Mouse (Mus musculus) fibroblast of lung, adult 2 months (primary cell): ENCODE data around the gene Tm4sf5.
"Not testable (repeated sequence)": the region's sequence is repeated elsewhere in the genome, so short reads cannot be mapped to it uniquely, and the experiment has no call there.

Experiments
- DNase-seq: peaks from one replicate; pipeline ENCODE4 v3.0.0-alpha.2; 2011; ENCODE audit warnings: low read depth

Tm4sf5 gene

GRCm38 (mm10) chr11:70509753-70510564, 4.9 kb downstream of the Tm4sf5 start:
- DNase-seq, result no peak

DNA sequence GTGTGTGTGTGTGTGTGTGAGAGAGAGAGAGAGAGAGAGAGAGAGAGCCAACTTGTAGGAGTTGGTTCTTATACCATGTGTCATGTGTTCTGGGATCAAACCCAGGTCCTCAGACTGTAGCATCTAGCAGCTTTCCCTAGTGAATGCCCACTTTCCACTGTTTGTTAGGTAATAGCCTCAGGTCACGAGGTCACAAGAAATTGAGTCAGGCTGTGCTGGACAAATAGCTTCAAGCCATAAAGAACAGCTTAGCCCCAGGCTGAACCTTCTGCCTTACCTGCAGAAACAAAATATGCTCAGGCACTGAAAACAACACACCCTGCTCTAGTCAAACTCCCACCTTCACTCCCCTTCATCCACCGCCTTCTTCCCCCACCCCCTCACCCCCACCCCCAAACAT, 6.2 kb downstream of the Tm4sf5 start:
- no peak for DNase-seq

DNA sequence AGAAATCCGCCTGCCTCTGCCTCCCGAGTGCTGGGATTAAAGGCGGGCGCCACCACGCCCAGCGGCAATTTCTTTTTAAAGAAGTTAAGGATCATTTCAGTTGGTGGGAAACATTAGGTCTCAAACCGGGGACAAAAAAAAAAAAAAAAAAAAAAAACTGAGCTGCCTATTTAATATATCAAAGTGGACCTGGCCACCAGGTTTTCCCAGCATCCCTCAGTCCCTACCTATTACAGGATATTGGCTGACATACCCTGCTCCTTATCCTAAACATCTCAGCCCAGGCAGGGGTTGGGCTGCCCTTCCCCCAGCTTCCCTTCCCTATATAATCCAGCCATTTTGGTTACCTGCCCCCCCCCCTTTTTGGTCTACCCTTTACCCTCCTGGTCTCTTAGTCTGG, 6.8 kb downstream of the Tm4sf5 start:
- no peak for DNase-seq

GRCm38 (mm10) chr11:70512709-70513342, 7.8 kb downstream of the Tm4sf5 start:
- DNase-seq, result no peak

- no peak for DNase-seq
Measured at GRCm38 (mm10) chr11:70513520-70513919, 8.5 kb downstream of the Tm4sf5 start.

DNA sequence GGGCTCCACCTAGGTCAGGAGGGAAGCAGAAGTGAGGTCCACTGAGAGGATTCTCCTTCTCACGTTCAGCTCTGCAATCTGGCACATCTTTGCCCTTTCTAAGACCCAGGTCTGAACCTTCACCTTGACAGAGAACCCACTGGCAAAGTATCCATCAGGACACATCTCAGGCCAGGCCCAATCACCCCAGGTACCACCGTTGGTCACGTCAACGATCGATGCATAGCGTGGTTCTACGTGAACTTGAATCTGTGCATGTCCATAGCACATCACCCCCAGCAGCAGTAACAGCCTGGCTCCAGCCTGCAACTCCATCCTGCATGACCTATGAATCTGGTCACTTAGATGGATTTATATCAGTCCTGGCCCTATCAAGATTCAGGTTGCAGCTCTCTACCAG, 9.2 kb downstream of the Tm4sf5 start, which contains the start of gene Vmo1:
TSS of gene Vmo1 (minus strand) at position 329 of the 400 bp plus-strand sequence.
- no peak for DNase-seq

DNA sequence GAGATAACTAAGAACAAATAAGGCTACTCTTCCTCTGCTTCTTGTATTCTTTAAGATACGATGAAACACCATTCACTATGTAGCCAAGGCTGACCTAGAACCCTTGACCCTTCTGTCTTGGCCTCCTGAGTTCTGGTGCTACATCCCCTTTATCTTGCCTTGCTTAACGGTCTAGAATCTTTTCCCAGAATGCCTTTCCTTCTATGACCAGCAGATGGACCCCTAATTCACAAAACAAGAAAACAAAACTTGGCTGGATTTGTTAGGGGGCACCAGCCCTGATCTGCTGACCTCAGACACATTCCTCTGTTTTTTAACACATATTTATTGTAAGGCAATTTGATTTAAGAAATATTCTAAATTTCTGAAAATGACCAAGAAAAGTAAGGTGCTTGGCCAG, 11.3 kb downstream of the Tm4sf5 start:
- no peak for DNase-seq

- no peak for DNase-seq
Measured at GRCm38 (mm10) chr11:70518436-70518835, 13.4 kb downstream of the Tm4sf5 start.

DNA sequence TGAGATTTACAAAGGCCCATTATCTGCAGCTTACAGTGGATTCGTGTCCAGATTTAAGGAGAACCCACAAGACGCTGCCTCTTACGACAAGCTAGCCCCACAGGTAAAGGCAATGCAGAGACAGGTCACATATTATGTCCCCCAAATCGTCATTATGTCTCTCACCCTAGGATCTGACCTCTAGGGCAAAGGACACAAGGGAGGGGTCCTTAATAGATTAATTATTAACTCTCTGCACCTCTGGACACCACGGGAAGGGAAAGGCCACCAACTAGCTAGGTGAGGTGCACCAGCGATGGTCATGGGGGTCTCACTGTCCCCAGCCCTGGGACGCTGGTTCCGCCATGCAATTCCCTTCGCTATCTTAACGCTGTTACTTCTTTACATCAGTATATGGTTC, 13.9 kb downstream of the Tm4sf5 start, which contains the start of gene Gltpd2:
TSS of gene Gltpd2 (plus strand) at position 274 of the 400 bp plus-strand sequence.
- no peak for DNase-seq

DNA sequence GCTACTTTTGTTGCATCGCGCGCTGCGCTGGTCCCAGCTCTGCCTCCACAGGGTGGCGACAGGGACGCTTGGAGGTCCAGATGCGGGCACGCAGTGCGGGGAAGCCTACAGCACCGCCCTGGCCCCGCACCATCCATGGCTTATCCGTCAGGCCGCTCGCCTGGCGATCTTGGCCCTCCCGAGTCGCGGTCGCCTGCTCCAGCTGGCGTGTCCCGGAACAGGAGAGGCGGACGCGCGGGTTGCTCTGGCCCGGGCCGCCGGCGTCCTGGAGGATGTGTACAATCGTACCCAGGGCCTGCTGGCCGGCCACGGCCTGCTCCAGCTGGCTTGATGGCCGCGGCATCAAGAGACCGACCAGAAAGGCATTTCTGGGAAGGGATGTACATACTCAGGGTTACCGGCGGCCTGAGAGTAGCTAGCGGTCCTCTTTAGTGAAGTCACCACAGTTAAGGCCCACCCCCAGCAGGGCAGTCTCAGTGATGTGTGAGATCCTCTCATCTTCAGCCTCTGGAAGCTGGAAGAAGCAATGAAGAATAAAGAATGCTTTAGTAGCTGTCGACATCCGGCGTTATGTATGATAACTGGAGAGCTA, 15.2 kb downstream of the Tm4sf5 start:
- no peak for DNase-seq

- not testable (repeated sequence) for DNase-seq
Measured at GRCm38 (mm10) chr11:70523306-70523989, 18.4 kb downstream of the Tm4sf5 start.

DNA sequence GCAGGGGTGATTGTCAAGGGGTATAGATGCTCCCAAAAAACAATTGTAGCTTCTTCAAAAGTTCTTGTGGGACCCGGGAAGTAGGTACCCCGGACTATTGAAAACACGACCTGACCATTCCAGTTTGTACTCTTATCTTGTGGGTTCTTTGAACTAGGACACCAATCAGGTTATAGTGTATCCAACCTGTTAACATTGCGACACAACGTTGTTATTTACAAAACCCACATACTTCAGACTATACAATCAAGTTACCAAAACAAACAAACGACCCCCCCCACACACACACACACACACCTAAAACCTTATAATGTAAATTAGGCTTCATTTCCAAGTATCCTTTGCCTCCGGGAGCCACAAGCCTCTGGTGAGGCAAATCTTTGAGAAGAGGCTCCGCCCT, 19.7 kb downstream of the Tm4sf5 start:
- DNase-seq, result no peak

DNA sequence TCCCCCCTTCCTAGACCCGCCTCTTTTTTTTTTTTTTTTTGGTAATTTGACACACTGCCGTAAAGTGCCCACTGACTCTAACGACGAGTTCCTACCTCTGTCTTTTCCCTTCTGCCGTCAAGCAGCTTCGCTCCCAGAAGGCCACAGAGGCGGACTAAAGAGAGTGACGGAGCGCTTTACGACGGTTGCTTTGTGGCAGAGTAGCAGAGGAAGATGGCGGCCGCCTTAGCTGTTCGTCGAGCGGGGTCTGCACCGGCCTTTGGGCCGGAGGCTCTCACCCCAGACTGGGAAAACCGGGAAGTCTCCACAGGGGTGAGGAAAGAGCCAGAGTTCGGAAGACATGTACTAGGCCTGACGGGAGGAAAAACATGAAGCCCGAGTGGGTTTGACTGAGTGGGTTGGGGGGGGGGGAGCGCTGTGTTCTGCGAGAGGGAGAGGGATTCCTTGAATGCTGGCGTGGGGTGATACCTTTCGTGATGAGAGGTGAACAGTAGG, 20.2 kb downstream of the Tm4sf5 start, which contains the start of gene Psmb6:
TSS of gene Psmb6 (plus strand) at position 184 of the 495 bp plus-strand sequence.
- DNase-seq, result peak; percentile 94

GRCm38 (mm10) chr11:70525726-70526125, 20.7 kb downstream of the Tm4sf5 start:
- DNase-seq, result no peak

- no peak for DNase-seq
Measured at GRCm38 (mm10) chr11:70526211-70526610, 21.2 kb downstream of the Tm4sf5 start.

- no peak for DNase-seq
Measured at GRCm38 (mm10) chr11:70528610-70529009, 23.6 kb downstream of the Tm4sf5 start.

GRCm38 (mm10) chr11:70531065-70531464, 26.0 kb downstream of the Tm4sf5 start:
- DNase-seq, result not testable (repeated sequence)

GRCm38 (mm10) chr11:70532839-70533238, 27.8 kb downstream of the Tm4sf5 start, which contains the start of gene Gm40193:
Gene Gm40193, minus strand, starts transcription at chr11:70532939.
- DNase-seq, result no peak

- no peak for DNase-seq
Measured at GRCm38 (mm10) chr11:70539423-70539822, 34.4 kb downstream of the Tm4sf5 start.

- DNase-seq, result peak; percentile 67
Measured at GRCm38 (mm10) chr11:70539877-70540587, 35.0 kb downstream of the Tm4sf5 start, which contains the start of gene Pld2. Gene Pld2, plus strand, starts transcription at chr11:70540064.

DNA sequence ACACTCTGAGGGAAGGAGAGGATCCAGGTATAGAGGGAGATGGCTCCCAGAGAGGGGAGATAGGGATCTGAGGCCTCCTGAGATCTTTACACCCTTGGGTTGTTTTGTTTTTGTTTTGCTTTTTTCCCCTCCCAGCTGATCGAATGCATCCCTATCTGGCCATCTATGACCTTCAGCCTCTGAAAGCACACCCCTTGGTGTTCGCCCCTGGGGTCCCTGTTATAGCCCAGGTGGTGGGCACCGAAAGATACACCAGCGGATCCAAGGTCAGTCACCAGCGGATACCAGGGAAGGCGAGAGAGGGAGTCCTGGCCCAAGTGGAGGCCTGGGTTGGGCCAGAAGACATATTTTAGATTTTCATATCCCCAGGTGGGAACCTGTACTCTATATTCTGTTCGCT, 35.9 kb downstream of the Tm4sf5 start:
- no peak for DNase-seq
